Mouse (Mus musculus) heart, embryonic 16.5 days (tissue): Measurements from ENCODE around the gene Arl6. TPM values are rescaled to one million over a fixed set of nuclear protein-coding genes. Genes with fewer than 3 reads are reported as not detected.

Experiments used
- polyA plus RNA-seq: library from polyadenylated mRNA; unstranded; fragments of >200 nt; fragmentation: Nextera tagmentation; extraction: Ambion mirVana; gene quantifications from 2 replicates; pipeline ENCODE4 v1.2.1, GENCODE M21; 2015

Arl6 gene
- polyA plus RNA-seq, 1 experiment from 2014 or later, result 24.8 TPM

Other genes with a start within 250 kb of the Arl6 start
- gene Gabrr3, start 232.1 kb downstream of the Arl6 start, polyA plus RNA-seq, result not detected in 2 replicates
- 25.3 and 27.5 TPM in 2 replicates for gene Riox2, start 167.6 kb downstream of the Arl6 start, polyA plus RNA-seq
- gene Crybg3, start 38.4 kb downstream of the Arl6 start, polyA plus RNA-seq, result 11.2 and 12.6 TPM in 2 replicates